Mouse (Mus musculus): ENCODE measurements around the gene Dennd5b. TPM values are rescaled to one million over a fixed set of nuclear protein-coding genes. Genes with fewer than 3 reads are reported as not detected.
"Not testable (repeated sequence)": the region's sequence is repeated elsewhere in the genome, so short reads cannot be mapped to it uniquely, and the experiment has no call there.

Dennd5b gene
- total and polyA plus RNA-seq, 2 experiments, result 14.8 to 94.7 TPM

- DNase-seq (ENCODE audit: extremely low read depth, low read depth, low spot score), result no peak
- H3K27me3 ChIP-seq (ENCODE audit: control insufficient read depth, insufficient read depth, low read length), result no peaks in the 10 kb centered on the region
- no peak overlapping the region for H3K27ac ChIP-seq (replicated peaks; ENCODE audit: insufficient read depth, low read depth, low read length)
- H3K36me3 ChIP-seq (ENCODE audit: control insufficient read depth, insufficient read depth, low read length), result peaks cover 68% of the 10 kb centered on the region
- 0 out of 2 replicates have a peak, but pooled peaks cover 3% of the 10 kb centered on the region for H3K79me2 ChIP-seq (ENCODE audit: control insufficient read depth, insufficient read depth, low read length)
- 61% methylated on average over 9 of the region's 9 CpGs for WGBS
- TF ChIP-seq POLR2A (IDR thresholded peaks at IDR 0.05; ENCODE audit: extremely low read depth, insufficient read depth, low read length) (no peak), CTCF (IDR thresholded peaks at IDR 0.05; ENCODE audit: low read depth, low read length) (no peak)
- no peak overlapping the region for H3K4me3 ChIP-seq (ENCODE audit: insufficient read depth, low read depth, low read length)
- H3K4me1 ChIP-seq (ENCODE audit: control insufficient read depth, insufficient read depth, low read length), result no peaks in the 10 kb centered on the region
- H3K9ac ChIP-seq (ENCODE audit: low read depth, low read length), result no peak overlapping the region
These were observed 108.1 kb downstream of the Dennd5b start for GRCm38 (mm10) chr6:148993117-148994077.

DNA sequence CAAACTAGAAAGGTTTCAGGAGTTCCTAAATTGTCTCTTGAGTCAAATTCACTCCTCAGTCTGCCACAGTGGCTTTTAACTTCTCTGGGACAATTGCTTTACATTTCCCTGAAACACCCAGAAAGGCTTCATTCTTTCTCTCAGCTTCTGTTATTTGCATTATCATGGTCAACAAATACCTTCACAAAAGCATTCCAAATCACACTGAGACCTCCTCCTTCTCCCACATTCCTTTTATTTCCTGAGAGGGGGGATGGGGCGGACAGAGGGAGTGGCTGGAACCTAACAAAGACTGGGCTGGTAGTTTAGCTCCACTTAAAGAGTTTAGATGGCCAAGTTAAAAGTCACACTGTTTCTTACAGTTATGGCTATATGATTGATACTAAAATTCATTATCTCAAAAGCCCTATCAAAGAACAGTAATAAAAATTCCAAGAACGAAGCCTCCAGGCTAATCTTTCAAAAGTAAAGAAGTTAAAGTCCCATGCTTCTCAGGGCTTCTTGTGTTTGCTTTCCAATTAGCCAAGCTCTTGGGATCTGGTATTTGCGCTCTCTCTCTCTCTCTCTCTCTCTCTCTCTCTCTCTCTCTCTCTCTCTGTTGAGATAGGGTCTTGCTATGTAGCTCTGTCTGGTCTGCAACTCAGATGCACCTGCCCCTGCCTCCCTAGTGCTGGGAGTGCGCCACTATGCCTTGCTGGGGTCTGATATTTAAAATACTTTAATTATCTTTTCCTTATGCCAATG, 108.9 kb downstream of the Dennd5b start:
- Histone ChIP-seq H3K27me3 (ENCODE audit: control insufficient read depth, insufficient read depth, low read length) (no peaks in the 10 kb centered on the region), H3K4me3 (ENCODE audit: insufficient read depth, low read depth, low read length) (no peak overlapping the region), H3K27ac (replicated peaks; ENCODE audit: insufficient read depth, low read depth, low read length) (no peak overlapping the region), H3K4me1 (ENCODE audit: control insufficient read depth, insufficient read depth, low read length) (no peaks in the 10 kb centered on the region), H3K36me3 (ENCODE audit: control insufficient read depth, insufficient read depth, low read length) (peaks cover 62% of the 10 kb centered on the region), H3K9ac (ENCODE audit: low read depth, low read length) (no peak overlapping the region), H3K79me2 (ENCODE audit: control insufficient read depth, insufficient read depth, low read length) (0 out of 2 replicates have a peak, but pooled peaks cover 3% of the 10 kb centered on the region)
- WGBS, result 92% methylated on average over 4 of the region's 4 CpGs
- TF ChIP-seq CTCF (IDR thresholded peaks at IDR 0.05; ENCODE audit: low read depth, low read length), result no peak
- no peak for TF ChIP-seq POLR2A (IDR thresholded peaks at IDR 0.05; ENCODE audit: extremely low read depth, insufficient read depth, low read length)
- no peak for DNase-seq (ENCODE audit: extremely low read depth, low read depth, low spot score)

DNA sequence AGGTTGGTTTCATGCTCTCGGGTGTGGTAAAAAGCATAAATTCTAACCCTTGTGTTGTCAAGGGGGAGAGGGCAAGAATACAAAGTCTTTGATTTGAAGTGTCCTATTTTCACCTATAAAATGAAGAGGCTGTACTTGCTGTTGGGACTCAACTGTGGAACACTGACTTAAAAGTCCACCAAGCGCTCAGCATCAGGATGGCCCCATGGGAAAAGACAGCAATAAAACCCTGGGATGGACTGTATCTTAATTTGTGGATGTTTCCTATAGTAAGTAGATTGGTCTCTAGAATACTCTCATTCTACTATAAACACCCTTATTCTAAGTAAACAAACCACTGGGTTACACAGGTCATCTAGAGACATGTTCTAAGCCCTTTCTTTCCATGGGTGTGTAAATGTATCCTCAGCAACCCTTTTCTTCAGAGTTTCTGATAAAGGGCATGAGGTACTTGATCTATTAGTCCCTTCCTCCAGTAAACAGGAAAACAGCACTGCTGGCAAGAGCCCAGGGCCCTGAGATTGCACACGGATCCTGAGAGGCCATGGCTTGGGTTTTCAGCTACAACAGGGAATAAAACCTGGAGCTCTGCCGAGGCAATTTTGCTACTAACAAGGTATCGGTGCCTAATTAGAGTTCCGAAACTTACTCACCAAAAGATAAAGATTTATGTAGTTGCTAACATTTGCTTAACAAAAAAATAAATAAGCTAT, 109.7 kb downstream of the Dennd5b start:
- Histone ChIP-seq H3K4me1 (ENCODE audit: control insufficient read depth, insufficient read depth, low read length) (no peaks in the 10 kb centered on the region), H3K27me3 (ENCODE audit: control insufficient read depth, insufficient read depth, low read length) (no peaks in the 10 kb centered on the region), H3K4me3 (ENCODE audit: insufficient read depth, low read depth, low read length) (no peak overlapping the region), H3K9ac (ENCODE audit: low read depth, low read length) (no peak overlapping the region), H3K79me2 (ENCODE audit: control insufficient read depth, insufficient read depth, low read length) (0 out of 2 replicates have a peak, but pooled peaks cover 3% of the 10 kb centered on the region), H3K27ac (replicated peaks; ENCODE audit: insufficient read depth, low read depth, low read length) (no peak overlapping the region), H3K36me3 (ENCODE audit: control insufficient read depth, insufficient read depth, low read length) (peaks cover 56% of the 10 kb centered on the region)
- 69% methylated on average over 6 of the region's 6 CpGs for WGBS
- no peak for TF ChIP-seq CTCF (IDR thresholded peaks at IDR 0.05; ENCODE audit: low read depth, low read length)
- TF ChIP-seq POLR2A (IDR thresholded peaks at IDR 0.05; ENCODE audit: extremely low read depth, insufficient read depth, low read length), result no peak
- DNase-seq (ENCODE audit: extremely low read depth, low read depth, low spot score), result no peak

- DNase-seq (ENCODE audit: extremely low read depth, low read depth, low spot score); H3K9ac ChIP-seq (ENCODE audit: low read depth, low read length); H3K4me3 ChIP-seq (ENCODE audit: insufficient read depth, low read depth, low read length); H3K27me3 ChIP-seq (ENCODE audit: control insufficient read depth, insufficient read depth, low read length); H3K4me1 ChIP-seq (ENCODE audit: control insufficient read depth, insufficient read depth, low read length); H3K79me2 ChIP-seq (ENCODE audit: control insufficient read depth, insufficient read depth, low read length); H3K27ac ChIP-seq (replicated peaks; ENCODE audit: insufficient read depth, low read depth, low read length): not testable (repeated sequence)
- WGBS, result 27% methylated on average over 3 of the region's 3 CpGs
- peaks cover 42% of the 10 kb centered on the region for H3K36me3 ChIP-seq (ENCODE audit: control insufficient read depth, insufficient read depth, low read length)
These were observed 111.5 kb downstream of the Dennd5b start for GRCm38 (mm10) chr6:148989792-148990491.

DNA sequence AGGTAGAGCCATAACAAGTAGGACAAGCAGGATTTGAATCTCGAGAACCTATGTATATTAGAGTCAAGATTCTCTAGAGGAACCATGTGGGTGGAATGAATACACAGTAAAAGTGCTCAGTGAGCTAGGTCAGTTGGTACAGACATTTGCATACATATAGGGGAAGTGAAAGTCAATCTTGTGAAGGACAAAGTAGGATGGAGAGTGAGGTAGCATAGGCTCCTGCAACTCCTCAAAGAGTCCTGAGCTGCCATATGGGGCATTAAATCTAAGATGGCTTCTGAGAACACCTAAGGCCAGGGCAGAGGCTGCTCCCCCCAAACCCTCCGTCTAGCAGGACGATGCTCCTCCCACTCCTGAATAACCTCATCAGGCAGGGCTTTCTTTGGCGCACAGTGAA, 115.5 kb downstream of the Dennd5b start:
- no peak overlapping the region for H3K27ac ChIP-seq (replicated peaks; ENCODE audit: insufficient read depth, low read depth, low read length)

More for the DNA sequence above, 115.5 kb downstream of the Dennd5b start:
- no peak for TF ChIP-seq CTCF (IDR thresholded peaks at IDR 0.05; ENCODE audit: low read depth, low read length)
- no peak for TF ChIP-seq POLR2A (IDR thresholded peaks at IDR 0.05; ENCODE audit: extremely low read depth, insufficient read depth, low read length)
- Histone ChIP-seq H3K27me3 (ENCODE audit: control insufficient read depth, insufficient read depth, low read length) (no peaks in the 10 kb centered on the region), H3K79me2 (ENCODE audit: control insufficient read depth, insufficient read depth, low read length) (no peaks in the 10 kb centered on the region), H3K9ac (ENCODE audit: low read depth, low read length) (no peak overlapping the region), H3K4me1 (ENCODE audit: control insufficient read depth, insufficient read depth, low read length) (no peaks in the 10 kb centered on the region), H3K36me3 (ENCODE audit: control insufficient read depth, insufficient read depth, low read length) (peaks cover 13% of the 10 kb centered on the region; the same call in 1 of the 2 replicates), H3K4me3 (ENCODE audit: insufficient read depth, low read depth, low read length) (no peak overlapping the region)
- DNase-seq (ENCODE audit: extremely low read depth, low read depth, low spot score), result no peak
- WGBS, result 91% methylated on average over 4 of the region's 4 CpGs
